Mouse (Mus musculus): ENCODE measurements around the gene Adcy2.

GRCm38 (mm10) chr13:68984000-68984399 is 15.3 kb downstream of the Adcy2 start:
- TF ChIP-seq POLR2A (IDR thresholded peaks at IDR 0.05; ENCODE audit: low read depth, low read length) (no peak), CTCF (IDR thresholded peaks at IDR 0.05; ENCODE audit: borderline replicate concordance, insufficient read depth, low read length) (no peak)
